Mouse (Mus musculus) spleen, postnatal 4 days (tissue): Measurements from ENCODE around the gene Mcub.

Source experiments
- DNase-seq, 2 experiments: peaks; one replicate each; pipeline ENCODE4 v3.0.0; 2022; ENCODE audit warnings: low spot score in 2 of 2

Gene Mcub

DNA sequence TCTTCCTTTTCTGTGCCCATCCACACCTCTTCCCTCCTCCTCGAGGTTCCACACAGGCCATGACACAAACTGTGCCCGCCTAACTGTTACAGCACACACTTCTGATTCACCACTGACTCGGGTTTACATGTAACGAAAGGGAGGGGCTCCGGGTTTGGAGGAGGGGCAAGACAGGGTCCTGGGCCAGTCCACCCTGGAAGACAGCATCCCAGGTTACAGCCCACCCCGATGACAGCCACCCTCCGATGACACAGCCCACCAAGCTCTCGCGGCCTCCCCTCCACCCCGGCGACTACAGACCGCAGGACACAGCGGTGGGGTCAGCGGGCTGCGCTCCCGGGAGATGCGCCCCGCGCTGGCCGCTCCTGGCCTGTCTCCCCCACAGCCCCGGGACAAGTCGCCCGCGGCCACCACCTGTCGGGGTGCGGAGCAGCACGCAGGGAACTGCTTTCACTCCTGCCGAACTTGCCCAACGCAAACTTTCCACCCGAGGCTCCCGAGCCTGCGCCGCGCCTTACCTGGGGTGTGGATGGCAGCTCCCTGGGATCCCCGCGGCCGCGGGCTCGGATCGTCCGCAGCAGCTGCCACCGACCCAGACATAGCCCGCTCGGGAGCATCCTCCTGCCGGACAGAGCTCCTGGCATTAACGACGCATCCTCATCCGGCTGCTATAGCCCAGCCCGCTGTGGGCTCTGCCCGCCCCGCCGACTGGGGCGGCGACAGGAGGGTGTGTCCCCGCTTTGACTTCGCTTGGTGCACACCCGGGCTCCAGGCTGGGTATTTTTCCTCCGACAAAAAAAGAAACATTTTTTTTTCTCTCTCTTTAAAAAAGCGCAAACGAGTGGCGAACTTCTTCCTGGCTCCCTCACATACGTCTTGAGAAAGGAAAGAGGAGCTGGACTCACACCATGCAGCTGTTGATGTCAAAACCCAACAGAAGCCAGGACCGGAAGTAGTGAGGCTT, at the start of gene Mcub:
Mcub (minus strand) TSS at position 775 of the 964 bp plus-strand sequence.
- peak; percentile 27 to 68 for DNase-seq

GRCm38 (mm10) chr3:130012943-130013342, 42.9 kb upstream of the Mcub start:
- no peak for DNase-seq

DNA sequence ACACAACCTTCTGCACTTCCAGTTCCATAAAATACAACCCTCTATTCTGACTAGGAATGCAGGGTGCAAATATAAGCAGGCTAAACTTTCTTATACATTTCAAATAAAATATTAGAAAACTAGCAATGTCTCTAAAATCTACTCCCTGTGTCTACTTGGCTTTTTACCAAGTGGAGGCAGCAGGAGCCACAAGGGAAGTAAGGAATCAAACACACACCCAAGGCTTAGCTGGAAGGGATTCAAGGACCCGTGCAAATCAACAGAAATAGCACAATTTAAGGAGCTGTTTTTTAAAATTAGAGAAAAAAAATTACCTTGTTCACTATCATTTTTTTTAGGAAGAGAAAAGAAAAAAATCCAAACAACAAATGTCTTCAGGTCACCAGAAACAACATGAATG, 41.2 kb upstream of the Mcub start:
- DNase-seq = no peak

- DNase-seq = no peak
These were observed 36.1 kb upstream of the Mcub start for GRCm38 (mm10) chr3:130006141-130006540.

- DNase-seq = peak in 1 of 2 experiments; percentile 52
These were observed 30.9 kb upstream of the Mcub start for GRCm38 (mm10) chr3:130000926-130001325.

GRCm38 (mm10) chr3:129998526-129998925, 28.5 kb upstream of the Mcub start:
- DNase-seq = peak in 1 of 2 experiments; percentile 47

GRCm38 (mm10) chr3:129998001-129998400, 28.0 kb upstream of the Mcub start:
- DNase-seq = peak in 1 of 2 experiments; percentile 36

DNA sequence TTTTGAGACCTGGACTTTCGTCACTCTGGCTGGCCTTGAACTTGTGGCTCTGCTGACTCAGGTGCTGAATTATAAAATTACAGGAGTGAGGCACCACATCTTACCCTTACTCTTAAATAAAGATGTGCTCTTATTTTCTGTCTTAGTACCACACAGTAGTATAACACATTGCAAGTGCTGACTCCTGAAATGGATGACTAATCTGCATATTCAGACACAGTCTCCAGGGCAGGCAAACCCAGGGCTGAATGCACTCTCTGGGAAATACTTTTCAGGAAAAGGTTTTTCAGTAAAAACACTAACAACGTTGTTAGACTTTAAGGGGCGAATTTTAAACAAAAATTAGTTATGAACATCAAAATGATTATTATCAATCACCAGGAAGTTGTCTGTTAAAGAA, 27.3 kb upstream of the Mcub start:
- peak in 1 of 2 experiments; percentile 19 for DNase-seq

DNA sequence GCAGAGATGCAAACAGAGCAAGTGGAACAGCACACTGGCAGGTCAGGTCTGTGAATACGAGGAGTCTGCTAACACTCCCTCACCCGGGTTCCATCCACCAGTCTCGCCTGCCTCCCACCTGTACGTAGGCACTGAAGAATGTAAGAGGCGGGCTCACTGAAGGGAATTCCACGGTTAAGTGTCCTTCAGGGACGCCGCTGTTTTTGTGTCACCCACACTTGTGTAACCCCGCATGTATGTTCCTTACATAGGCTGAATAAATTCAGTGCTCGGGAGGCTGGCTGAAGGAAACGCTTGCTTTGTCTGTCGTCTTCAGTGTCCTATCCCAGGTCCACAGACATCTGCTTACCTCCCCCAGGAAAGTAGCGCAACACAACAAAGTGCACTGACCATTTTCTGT, 17.3 kb upstream of the Mcub start:
- DNase-seq = no peak

DNA sequence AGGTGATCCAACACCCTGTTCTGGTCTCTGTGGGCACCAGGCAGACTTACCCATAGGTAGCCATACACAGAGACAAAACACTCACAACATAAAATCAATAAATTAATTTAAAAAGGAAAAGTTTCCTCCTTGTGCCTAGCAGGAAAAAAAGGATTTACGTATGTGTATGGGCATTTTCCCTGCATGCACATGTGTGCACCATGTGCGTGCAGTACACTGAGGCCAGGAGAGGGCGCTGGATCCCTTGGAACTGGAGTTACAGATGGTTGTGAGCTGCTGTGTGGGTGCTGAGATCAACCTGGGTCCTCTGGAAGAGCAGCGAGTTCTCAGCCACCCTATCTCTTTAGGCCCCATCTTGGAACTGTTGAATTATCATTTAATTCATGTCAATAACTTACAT, 15.3 kb upstream of the Mcub start:
- DNase-seq = no peak

- no peak for DNase-seq
These were observed 14.8 kb upstream of the Mcub start for GRCm38 (mm10) chr3:129984797-129985196.

DNA sequence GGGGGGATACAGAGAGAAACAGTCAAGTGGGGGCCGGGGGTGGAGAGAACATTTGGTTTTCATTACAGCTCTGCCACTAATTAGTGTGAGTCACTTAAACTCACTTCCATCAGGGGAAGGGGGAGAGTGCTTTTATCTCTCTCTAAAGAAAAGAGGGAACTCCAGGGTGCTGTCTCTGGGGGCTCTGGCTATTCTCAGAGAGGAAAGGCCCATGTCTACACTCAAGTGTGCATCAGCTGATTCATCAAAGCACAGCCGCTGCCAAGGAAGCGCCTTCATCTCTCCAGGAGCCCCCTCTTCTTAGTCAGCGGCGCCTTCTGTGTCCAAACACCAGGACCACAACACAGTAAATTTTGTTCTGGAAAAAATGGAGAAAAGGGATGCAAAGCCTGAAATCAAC, 12.3 kb upstream of the Mcub start:
- DNase-seq = no peak

- no peak for DNase-seq
These were observed 11.8 kb upstream of the Mcub start for GRCm38 (mm10) chr3:129981756-129982155.

GRCm38 (mm10) chr3:129979510-129979909, 9.5 kb upstream of the Mcub start:
- DNase-seq = no peak

DNA sequence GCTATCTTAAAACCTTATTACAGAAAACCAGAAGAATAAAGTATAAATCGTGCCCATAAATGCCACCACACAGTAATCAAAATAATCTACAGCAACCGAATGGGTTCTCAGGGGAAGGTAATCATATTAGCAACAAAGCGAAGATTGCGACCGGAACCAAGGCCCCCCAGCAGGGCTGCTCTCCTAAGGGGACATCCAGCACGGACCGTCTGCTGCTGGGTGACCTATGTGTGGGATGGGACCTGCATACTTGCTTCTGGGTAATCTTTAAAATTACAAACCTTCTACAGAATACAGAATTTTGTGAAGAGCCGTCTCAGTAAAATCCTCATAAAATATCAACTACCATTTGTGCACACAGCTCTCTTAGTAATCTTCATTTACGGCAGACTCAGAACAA, 8.7 kb upstream of the Mcub start:
- DNase-seq = no peak

DNA sequence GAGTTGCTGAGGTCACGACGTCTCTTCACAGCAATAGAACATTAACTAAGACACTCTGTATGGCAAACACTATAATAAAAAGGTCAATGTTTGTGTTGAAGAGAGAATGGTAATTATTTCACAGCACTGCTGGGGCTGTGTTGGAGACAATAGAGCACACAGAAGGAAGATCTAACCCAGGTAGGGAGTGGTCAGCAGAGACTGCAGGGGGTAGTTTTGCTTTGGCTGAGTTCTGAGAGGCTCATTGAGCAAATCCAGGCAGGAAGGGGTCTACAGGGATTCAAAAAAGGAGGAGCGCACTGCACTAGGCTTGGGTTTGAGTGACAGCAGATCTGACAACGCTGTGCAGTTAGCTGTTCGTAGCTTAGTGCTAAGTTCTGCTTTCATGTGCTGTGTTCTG, 6.3 kb upstream of the Mcub start:
- no peak for DNase-seq

DNA sequence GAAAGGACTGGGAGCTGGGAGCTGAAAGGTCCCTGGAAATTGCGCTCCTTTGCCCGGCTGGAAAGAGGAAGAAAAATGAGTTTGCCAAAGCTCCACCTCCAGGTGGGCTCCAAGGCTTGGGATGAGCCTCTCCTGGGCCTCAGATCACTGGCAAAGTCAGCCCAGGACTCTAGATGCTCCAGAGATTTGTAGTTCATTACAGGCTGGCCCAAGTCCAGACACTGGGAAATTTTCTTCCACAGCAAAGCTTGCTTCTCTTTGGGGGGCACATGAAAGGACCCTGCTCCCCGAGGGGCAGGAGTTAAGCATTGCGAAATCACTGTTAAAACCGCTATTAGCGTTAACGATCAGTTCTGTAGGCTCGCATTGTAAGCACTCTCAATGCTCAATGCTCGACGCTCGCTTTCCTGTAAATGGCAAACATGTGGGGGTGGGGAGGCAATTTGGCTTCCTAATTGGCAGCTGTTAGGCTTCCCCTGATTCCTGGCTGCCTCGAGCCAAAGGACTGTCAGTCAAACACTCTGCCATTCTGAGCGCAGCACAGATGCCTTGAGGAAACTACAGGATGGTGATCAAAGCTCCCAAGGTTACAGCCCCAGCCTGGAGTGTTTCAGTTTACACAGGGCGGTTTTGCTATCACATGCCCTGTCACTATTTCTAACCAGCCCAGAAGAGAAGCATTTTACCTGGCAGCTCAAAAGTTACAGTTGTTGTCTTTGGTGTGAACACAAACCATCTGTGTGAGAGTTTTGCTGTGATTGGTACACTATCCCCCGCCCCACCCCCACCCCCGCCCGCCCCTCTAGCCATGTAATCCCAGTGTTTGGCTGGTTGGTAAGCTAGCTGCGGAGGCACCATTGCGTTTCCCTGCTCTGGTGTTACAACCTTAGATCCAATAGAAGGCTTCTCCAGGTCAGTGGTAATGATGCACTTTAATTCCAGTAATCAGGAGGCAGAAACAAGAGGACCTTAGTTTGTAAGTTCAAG, 816 bp upstream of the Mcub start:
- no peak for DNase-seq

DNA sequence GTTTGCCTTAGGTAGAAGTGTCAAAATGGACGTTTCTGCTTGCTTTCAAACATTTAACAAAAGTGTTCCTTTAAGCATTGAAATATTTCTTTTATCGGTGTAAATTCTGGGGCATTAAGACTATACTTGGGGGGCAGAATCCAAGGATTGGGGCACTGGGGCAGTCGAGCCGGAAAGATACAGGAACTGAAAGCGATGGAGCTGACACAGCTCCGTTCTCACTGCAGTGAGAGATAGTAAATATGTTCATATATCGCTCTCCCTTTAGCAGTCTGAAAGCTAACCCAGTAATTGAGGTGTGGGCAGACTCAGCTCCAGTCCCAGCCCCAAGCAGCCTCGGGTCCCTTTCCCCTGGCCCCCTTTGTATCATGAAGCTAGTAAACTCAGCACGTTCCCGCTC, 975 bp downstream of the Mcub start:
- DNase-seq = no peak

DNA sequence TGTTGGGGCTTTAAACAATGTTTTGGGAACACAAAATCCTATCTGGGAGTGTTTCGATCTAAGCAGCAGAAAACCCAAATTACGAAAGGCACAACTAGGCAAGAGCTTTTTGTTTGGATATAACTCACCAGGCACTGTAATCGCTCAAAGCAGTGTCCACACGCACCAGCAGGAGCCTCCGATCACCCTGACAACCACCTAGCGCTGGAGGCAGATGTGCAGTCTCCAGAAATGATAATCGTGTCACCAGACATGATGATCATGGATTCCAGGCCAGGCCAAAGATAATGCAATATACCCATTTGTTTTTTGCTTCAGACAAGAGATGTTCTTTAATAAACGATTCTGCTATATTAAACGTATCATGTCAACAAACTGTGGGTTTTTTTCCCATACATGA, 2.1 kb downstream of the Mcub start:
- no peak for DNase-seq

DNA sequence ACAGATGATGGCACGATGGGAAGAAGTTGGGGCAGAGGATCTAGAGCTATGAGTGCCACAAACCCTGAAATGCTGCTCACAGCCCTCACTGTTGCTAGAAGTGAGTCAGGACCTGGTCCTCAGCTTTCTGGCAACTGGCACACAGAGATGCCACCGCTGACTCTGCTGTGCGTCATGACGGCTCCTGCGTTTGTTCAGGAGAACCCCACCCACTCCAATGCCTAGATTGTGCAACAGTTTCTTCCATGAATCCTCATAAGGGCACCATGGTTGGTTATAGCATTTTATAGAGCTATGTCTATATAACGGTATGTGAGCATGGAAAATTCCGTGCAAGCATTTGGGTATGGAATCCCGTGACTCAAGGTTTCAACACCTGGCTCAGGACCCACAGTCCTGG, 5.3 kb downstream of the Mcub start:
- no peak for DNase-seq

DNA sequence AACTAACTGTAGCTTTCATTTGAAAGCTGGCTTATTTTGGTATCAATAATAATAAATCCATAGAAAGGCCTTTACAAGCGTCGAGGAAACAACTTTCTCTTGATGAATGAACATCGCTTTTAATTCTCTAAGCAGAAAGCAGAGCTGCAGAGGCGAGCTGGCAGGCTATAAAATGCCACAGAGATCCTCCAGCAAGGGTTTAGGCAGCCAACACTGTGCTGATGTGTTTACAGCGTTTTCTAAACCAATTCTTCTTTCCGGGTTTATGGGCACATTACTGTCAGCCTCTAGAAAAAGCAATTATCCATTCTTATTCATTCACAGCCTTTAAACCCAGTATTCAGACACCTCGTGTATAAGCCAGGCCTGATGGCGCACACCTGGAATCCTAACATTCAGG, 7.5 kb downstream of the Mcub start:
- DNase-seq = no peak

DNA sequence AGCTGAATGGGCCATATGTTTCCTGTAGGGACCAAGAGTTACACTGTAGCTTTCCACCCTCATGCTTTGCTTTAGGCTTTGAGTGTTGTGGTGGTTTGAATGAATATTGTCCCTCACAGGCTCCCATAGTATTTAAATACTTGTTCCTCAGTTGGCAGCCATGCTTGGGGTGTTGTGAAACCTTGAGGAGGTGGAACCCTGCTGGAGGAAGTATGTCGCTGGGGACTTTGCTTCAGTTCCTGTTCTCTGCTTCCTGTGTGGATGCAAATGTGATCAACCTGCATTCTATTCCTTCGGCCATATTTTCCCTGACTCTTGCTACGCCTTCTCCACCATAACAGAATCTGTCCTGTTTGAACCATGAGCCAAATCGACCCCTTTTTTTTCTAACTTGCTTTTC, 16.7 kb downstream of the Mcub start:
- peak in 1 of 2 experiments; percentile 33 for DNase-seq
